ENCODE assay signal across 8 mouse cellular contexts in the genomic region with DNA sequence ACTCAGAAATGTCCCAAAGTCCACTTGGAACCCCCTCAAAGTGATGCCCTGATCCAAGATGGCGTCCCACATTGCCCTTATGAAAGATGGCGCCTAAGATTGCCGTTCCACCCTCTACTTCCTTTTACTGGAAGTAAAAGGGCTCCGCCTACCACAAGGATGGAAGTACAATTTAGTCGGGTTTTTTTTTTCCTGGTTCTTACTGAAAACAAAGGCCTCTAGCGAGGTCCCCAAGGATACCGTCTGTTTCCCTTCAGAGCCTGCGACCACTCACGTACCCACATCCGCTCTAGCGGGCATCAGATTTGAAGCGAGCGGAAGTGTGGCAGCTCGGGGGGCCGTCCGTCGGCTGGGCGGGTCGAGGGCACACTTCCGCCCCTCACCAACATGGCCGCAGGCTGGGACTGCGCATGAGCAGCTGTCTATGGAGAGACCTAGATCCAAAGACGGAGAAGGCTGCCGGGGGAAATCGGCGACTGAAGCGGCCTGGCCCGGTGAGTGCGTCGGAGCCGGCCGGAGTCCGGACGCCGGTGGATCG. TPM values are rescaled to one million over a fixed set of nuclear protein-coding genes. Genes with fewer than 3 reads are reported as not detected.
DNase-seq lines count a peak whose midpoint lies in the region; ATAC-seq and TF ChIP-seq lines count a peak whose summit lies in the region.

A gene (plus strand): TSS at position 367 of the 538 bp plus-strand sequence.

- peak within 1 kb of the TSS; percentile 89 for H3K27ac ChIP-seq in bone marrow macrophage, adult 2 months (ENCODE audit: insufficient read depth, low read depth, low read length)
- H3K27ac ChIP-seq in embryonic fibroblast, embryonic 13.5 days (ENCODE audit: insufficient read depth, low read length) = peak within 1 kb of the TSS; percentile 95
- H3K27ac ChIP-seq in kidney, embryonic 14.5 days (ENCODE audit: low read depth, low read length) = peak within 1 kb of the TSS; percentile 65
- H3K27ac ChIP-seq in limb, embryonic 15.5 days = peak within 1 kb of the TSS; percentile 93

- H3K4me2 ChIP-seq in kidney, embryonic 14.5 days (replicated peaks; ENCODE audit: low read depth, low read length) = peak within 1 kb of the TSS; percentile 51
- H3K4me2 ChIP-seq in limb, embryonic 15.5 days = peak within 1 kb of the TSS; percentile 67

- no peaks in the 10 kb centered on the region for H3K27me3 ChIP-seq in kidney, embryonic 14.5 days (ENCODE audit: control insufficient read depth, insufficient read depth, low read length)
- peaks cover 9% of the 10 kb centered on the region; the same call in 1 of the 2 replicates for H3K27me3 ChIP-seq in limb, embryonic 15.5 days

- peaks cover 11% of the 10 kb centered on the region for H3K36me3 ChIP-seq in kidney, embryonic 14.5 days (ENCODE audit: control insufficient read depth, insufficient read depth, low read length)
- peaks cover 9% of the 10 kb centered on the region for H3K36me3 ChIP-seq in limb, embryonic 15.5 days

- TF ChIP-seq POLR2A in bone marrow macrophage, adult 2 months (IDR thresholded peaks at IDR 0.05; ENCODE audit: borderline replicate concordance, low read depth, low read length) = no peak
- peak; percentile 86 for TF ChIP-seq POLR2A in embryonic fibroblast, embryonic 13.5 days (IDR thresholded peaks at IDR 0.05; ENCODE audit: low read depth, low read length)

- WGBS in kidney, embryonic 14.5 days = under 1% methylated on average over 36 of the region's 36 CpGs
- under 1% methylated on average over 36 of the region's 36 CpGs for WGBS in limb, embryonic 15.5 days

- peaks cover 24% of the 10 kb centered on the region for H3K4me1 ChIP-seq in bone marrow macrophage, adult 2 months (ENCODE audit: control insufficient read depth, insufficient read depth, low read length)
- no peaks in the 10 kb centered on the region for H3K4me1 ChIP-seq in embryonic fibroblast, embryonic 13.5 days (ENCODE audit: control insufficient read depth, insufficient read depth, low read length)
- H3K4me1 ChIP-seq in kidney, embryonic 14.5 days (ENCODE audit: control insufficient read depth, insufficient read depth, low read length) = peaks cover 12% of the 10 kb centered on the region
- peaks cover 18% of the 10 kb centered on the region; the same call in 1 of the 2 replicates for H3K4me1 ChIP-seq in limb, embryonic 15.5 days

- TF ChIP-seq CTCF in bone marrow macrophage, adult 2 months (IDR thresholded peaks at IDR 0.05; ENCODE audit: low read depth, low read length) = no peak
- TF ChIP-seq CTCF in embryonic fibroblast, embryonic 13.5 days (IDR thresholded peaks at IDR 0.05; ENCODE audit: borderline replicate concordance, insufficient read depth, low read length) = no peak

- DNase-seq in A20 (ENCODE audit: low read depth, low spot score) = peak; percentile 98
- peak; percentile 94 to 95 for DNase-seq in heart, adult 9 months (ENCODE audit: low spot score in 2 of 2)
- peak; percentile 78 to 92 for DNase-seq in monocyte, adult 2 months (ENCODE audit: low read depth in 1 of 2, low spot score in 2 of 2)
- DNase-seq in spleen, postnatal 36 days (ENCODE audit: low spot score in 2 of 2) = peak; percentile 94 to 95

- no peaks in the 10 kb centered on the region for H3K9me3 ChIP-seq in kidney, embryonic 14.5 days (ENCODE audit: control insufficient read depth, low read length)
- H3K9me3 ChIP-seq in limb, embryonic 15.5 days = no peaks in the 10 kb centered on the region

- H3K4me3 ChIP-seq in bone marrow macrophage, adult 2 months (ENCODE audit: insufficient read depth, low read length) = peak within 1 kb of the TSS; percentile 71
- peak within 1 kb of the TSS; percentile 87 for H3K4me3 ChIP-seq in embryonic fibroblast, embryonic 13.5 days (ENCODE audit: insufficient read depth, low read length)
- H3K4me3 ChIP-seq in kidney, embryonic 14.5 days (ENCODE audit: low read length) = peak within 1 kb of the TSS; percentile 95
- H3K4me3 ChIP-seq in limb, embryonic 15.5 days = peak within 1 kb of the TSS; percentile 83

- H3K9ac ChIP-seq in kidney, embryonic 14.5 days (ENCODE audit: low read depth, low read length) = peak within 1 kb of the TSS; percentile 97
- H3K9ac ChIP-seq in limb, embryonic 15.5 days = peak within 1 kb of the TSS; percentile 91

- peak; percentile 96 for ATAC-seq in kidney, embryonic 14.5 days (ENCODE audit: low FRiP score, low TSS enrichment)
- peak; percentile 92 for ATAC-seq in limb, embryonic 15.5 days (ENCODE audit: insufficient number of reproducible peaks, low FRiP score, low TSS enrichment, low read depth)

RNA-seq across cellular contexts. Expression of the gene that starts here (rescaled TPM):
- 94.4 and 98.8 TPM in 2 replicates for polyA plus RNA-seq in bone marrow macrophage, adult 2 months (2012; ENCODE audit: insufficient read depth, insufficient read length, missing spikeins)
- 28.3 and 37.3 TPM in 2 replicates for polyA plus RNA-seq in embryonic fibroblast, embryonic 13.5 days (2011; ENCODE audit: insufficient read length, low read depth, missing spikeins)
- polyA plus RNA-seq in kidney, embryonic 14.5 days (2014; fragmentation: Nextera tagmentation; extraction: Ambion mirVana) = 85.4 and 86.4 TPM in 2 replicates
- 71.1 and 75.8 TPM in 2 replicates for polyA plus RNA-seq in limb, embryonic 15.5 days (2015; fragmentation: Nextera tagmentation; extraction: Ambion mirVana)

Comparison
In these comparisons a context has a peak if more than half of its experiments do, and no peak if none do; other contexts are left out.
1. Peak in every context shown above with its lines: DNase-seq, ATAC-seq, H3K4me3 ChIP-seq and H3K27ac ChIP-seq.